Mouse (Mus musculus) testis, adult 2 months (tissue): ENCODE data around the gene Rnf126.

Experiments used
- CTCF ChIP-seq: fragments of 200-500 bp; IDR thresholded peaks from 2 replicates; pipeline ENCODE4 v1.5.1; 2012; ENCODE audit warnings: low read depth, mild to moderate bottlenecking, inconsistent platforms, low read length, moderate library complexity; ENCODE audit not compliant: control insufficient read depth, insufficient read depth, insufficient replicate concordance
- POLR2A ChIP-seq: fragments of 200-500 bp; IDR thresholded peaks from 2 replicates; pipeline ENCODE4 v1.6.1; 2012; ENCODE audit warnings: low read depth, mild to moderate bottlenecking, inconsistent platforms, low read length, moderate library complexity; ENCODE audit not compliant: control insufficient read depth

DNA sequence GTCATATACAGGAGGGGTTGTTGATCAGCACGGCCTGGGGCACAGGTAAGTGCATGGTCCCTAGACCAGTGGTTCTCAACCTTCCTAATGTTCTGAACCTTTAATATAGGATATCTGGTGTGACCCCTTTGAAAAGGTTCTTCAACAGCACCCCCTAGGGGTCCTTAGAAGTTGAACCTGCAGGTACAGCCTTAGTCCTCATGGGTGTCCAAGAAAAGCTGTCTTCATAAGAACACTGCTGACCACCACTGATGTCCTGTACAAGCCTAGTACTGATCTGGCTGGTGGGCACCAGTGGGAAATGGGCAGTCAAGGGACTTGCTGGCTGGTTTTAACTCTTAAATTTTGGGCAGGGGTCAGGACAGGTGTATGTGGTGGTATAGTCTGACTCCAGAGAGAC, 54.7 kb downstream of the Rnf126 start:
- no peak for TF ChIP-seq POLR2A
- TF ChIP-seq CTCF: no peak
